Mouse (Mus musculus): ENCODE data around the gene Amfr. TPM values are rescaled to one million over a fixed set of nuclear protein-coding genes. Genes with fewer than 3 reads are reported as not detected.

The Amfr gene
- polyA plus RNA-seq, 1 experiment from 2014 or later = 43.3 TPM

DNA sequence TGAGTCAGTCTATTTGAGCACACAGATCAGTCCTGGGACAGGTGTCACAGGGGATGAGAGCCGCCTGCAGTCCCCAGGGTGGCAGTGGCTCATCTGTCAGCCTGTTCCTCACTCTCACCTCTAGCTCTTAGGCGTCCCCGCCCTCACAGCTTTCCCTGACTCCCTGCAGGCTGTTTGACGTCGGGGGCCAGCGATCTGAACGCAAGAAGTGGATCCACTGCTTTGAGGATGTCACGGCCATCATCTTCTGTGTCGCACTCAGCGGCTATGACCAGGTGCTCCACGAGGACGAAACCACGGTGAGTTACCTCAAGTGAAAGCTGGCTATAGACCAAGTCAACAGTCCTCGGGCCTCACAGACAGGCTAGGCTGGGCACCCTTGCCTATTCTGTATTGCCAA lies 62.5 kb downstream of the Amfr start:
- WGBS = 66% methylated on average over 14 of the region's 14 CpGs
- H3K27me3 ChIP-seq (ENCODE audit: control insufficient read depth, insufficient read depth, low read length) = no peaks in the 10 kb centered on the region
- ATAC-seq (replicated peaks; ENCODE audit: extremely low read depth, insufficient read depth, low FRiP score) = no peak
- no peak overlapping the region for H3K4me2 ChIP-seq (ENCODE audit: low read depth, low read length)
- H3K9ac ChIP-seq (ENCODE audit: low read length) = no peak overlapping the region
- H3K36me3 ChIP-seq (ENCODE audit: control insufficient read depth, insufficient read depth) = 0 out of 2 replicates have a peak, but pooled peaks cover 2% of the 10 kb centered on the region
- H3K4me1 ChIP-seq (ENCODE audit: control insufficient read depth, insufficient read depth, low read length) = peaks cover 3% of the 10 kb centered on the region; the same call in 1 of the 2 replicates
- no peaks in the 10 kb centered on the region for H3K9me3 ChIP-seq (replicated peaks; ENCODE audit: control insufficient read depth, low read length)
- H3K27ac ChIP-seq (ENCODE audit: low read length) = no peak overlapping the region
- H3K4me3 ChIP-seq (ENCODE audit: low read length) = no peak overlapping the region

DNA sequence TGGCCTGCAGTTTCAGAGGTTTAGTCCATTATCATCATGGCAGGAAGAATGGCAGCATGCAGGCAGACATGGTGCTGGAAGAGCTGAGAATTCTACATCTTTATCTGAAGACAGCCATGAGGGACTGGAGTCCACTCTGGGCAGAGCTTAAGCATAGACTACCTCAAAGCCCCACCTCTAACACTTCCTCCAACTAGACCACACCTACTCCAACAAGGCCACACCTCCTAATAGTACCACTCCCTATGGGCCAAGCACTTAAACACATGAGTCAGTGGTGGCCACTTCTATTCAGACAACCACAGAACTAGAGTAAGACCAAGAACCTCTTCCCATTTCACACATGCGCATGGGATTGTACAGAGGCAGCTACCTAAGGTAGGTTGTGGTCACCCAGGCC lies 66.2 kb downstream of the Amfr start:
- Histone ChIP-seq H3K9me3 (replicated peaks; ENCODE audit: control insufficient read depth, low read length) (no peaks in the 10 kb centered on the region), H3K36me3 (ENCODE audit: control insufficient read depth, insufficient read depth) (no peaks in the 10 kb centered on the region), H3K4me3 (ENCODE audit: low read length) (no peak overlapping the region), H3K27me3 (ENCODE audit: control insufficient read depth, insufficient read depth, low read length) (no peaks in the 10 kb centered on the region), H3K27ac (ENCODE audit: low read length) (no peak overlapping the region), H3K9ac (ENCODE audit: low read length) (no peak overlapping the region), H3K4me1 (ENCODE audit: control insufficient read depth, insufficient read depth, low read length) (peaks cover 9% of the 10 kb centered on the region), H3K4me2 (ENCODE audit: low read depth, low read length) (no peak overlapping the region)
- WGBS = 96% methylated on average over 1 of the region's 1 CpGs
- no peak for ATAC-seq (replicated peaks; ENCODE audit: extremely low read depth, insufficient read depth, low FRiP score)

DNA sequence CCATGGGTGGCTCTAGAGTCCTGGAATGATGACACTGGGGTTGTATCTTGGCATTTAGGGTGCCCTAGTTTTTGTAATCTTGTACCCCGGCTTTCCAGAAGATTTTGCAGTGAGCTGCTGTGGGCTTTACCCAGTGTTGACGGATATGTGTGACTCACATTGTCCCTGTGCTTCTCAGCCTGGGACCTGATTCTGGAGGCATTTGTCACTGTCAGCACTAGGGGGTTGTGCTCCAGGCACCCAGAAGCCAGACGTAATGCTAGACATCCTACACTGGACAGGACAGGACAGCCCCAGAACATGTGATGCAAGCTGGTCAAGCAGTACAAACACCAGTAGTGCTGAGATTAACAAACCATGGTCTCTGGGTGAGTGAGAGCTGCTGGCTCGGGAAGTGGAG lies 66.9 kb downstream of the Amfr start:
- ATAC-seq (replicated peaks; ENCODE audit: extremely low read depth, insufficient read depth, low FRiP score) = peak; percentile 37; the same call in 1 of the 2 replicates
- peaks cover 15% of the 10 kb centered on the region for H3K4me1 ChIP-seq (ENCODE audit: control insufficient read depth, insufficient read depth, low read length)
- H3K36me3 ChIP-seq (ENCODE audit: control insufficient read depth, insufficient read depth) = no peaks in the 10 kb centered on the region
- H3K4me2 ChIP-seq (ENCODE audit: low read depth, low read length) = no peak overlapping the region
- 33% methylated on average over 4 of the region's 4 CpGs for WGBS
- H3K4me3 ChIP-seq (ENCODE audit: low read length) = no peak overlapping the region
- no peaks in the 10 kb centered on the region for H3K9me3 ChIP-seq (replicated peaks; ENCODE audit: control insufficient read depth, low read length)
- no peaks in the 10 kb centered on the region for H3K27me3 ChIP-seq (ENCODE audit: control insufficient read depth, insufficient read depth, low read length)
- H3K27ac ChIP-seq (ENCODE audit: low read length) = no peak overlapping the region
- no peak overlapping the region for H3K9ac ChIP-seq (ENCODE audit: low read length)

DNA sequence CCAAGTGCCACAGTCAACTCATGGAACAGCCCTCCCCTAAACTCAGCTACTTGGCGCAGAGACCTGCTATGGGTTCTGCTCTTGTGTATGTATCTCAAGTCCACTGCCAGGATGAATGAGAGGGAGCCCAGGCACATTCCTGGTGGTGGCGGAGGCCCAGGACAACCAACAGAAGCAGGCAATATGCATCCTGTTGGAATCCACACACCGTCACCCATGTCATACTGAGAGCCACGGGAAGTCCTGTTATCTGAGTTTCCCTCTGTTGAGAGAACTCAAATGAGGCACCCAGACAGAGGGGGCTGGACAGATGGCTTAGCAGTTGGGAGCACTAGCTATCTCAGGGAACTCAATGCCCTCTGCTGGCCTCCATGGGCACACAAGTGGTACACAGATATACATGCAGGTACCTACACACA lies 71.0 kb downstream of the Amfr start:
- H3K4me2 ChIP-seq (ENCODE audit: low read depth, low read length) = peak overlapping the region; percentile 13; the same call in 1 of the 2 replicates
- 32% methylated on average over 4 of the region's 4 CpGs for WGBS
- no peak overlapping the region for H3K9ac ChIP-seq (ENCODE audit: low read length)
- H3K36me3 ChIP-seq (ENCODE audit: control insufficient read depth, insufficient read depth) = no peaks in the 10 kb centered on the region
- peaks cover 20% of the 10 kb centered on the region for H3K4me1 ChIP-seq (ENCODE audit: control insufficient read depth, insufficient read depth, low read length)
- H3K4me3 ChIP-seq (ENCODE audit: low read length) = no peak overlapping the region
- no peaks in the 10 kb centered on the region for H3K9me3 ChIP-seq (replicated peaks; ENCODE audit: control insufficient read depth, low read length)
- H3K27ac ChIP-seq (ENCODE audit: low read length) = peak overlapping the region; percentile 49; the same call in 1 of the 2 replicates
- no peaks in the 10 kb centered on the region for H3K27me3 ChIP-seq (ENCODE audit: control insufficient read depth, insufficient read depth, low read length)
- ATAC-seq (replicated peaks; ENCODE audit: extremely low read depth, insufficient read depth, low FRiP score) = 0 out of 2 replicates have a peak, but pooled peaks have one; percentile 23

DNA sequence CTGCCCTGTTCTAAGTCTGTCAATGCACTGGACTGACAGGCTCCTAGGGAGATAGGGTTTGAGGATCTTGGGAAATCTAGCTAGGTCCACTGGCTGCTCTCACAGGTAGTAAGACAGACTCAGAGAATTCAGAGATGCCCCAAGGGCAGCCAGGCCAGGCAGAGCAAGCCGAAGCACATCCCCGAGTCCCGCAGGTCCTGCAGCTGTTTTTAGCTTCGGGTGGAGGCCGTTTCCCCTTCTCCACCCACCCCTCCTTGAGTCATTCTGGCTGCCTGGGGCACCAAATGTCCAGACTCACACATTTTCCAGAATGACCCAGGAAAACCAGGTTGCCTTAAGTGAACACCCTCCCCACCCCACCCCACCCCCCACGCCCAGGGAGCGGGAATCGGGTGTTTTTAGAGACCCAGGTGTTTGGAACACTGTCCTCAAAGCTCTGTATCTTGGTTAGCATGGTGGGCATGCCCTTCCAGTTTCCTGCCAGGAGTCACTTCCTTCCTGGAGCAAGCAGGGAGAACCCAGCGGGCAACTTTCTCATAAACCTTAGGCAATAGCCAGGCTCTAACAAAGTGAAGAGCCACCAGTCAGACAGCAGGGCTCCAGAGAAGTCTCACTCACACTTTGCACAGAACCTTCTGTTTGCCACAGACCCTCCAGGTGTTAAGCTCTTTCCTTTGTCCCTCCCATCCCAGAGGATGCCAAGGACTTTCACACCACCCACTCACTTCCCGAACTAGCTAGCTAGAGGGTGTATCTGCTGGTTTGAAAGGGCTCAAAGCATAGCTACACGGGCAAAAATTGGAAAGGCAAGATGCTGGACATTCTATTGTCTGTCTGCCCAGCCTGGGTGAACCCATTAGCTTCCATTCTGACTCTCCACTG lies 71.9 kb downstream of the Amfr start:
- H3K4me2 ChIP-seq (ENCODE audit: low read depth, low read length) = no peak overlapping the region; the same call in 1 of the 2 replicates
- 43% methylated on average over 11 of the region's 11 CpGs for WGBS
- peaks cover 18% of the 10 kb centered on the region for H3K4me1 ChIP-seq (ENCODE audit: control insufficient read depth, insufficient read depth, low read length)
- no peaks in the 10 kb centered on the region for H3K27me3 ChIP-seq (ENCODE audit: control insufficient read depth, insufficient read depth, low read length)
- no peak overlapping the region for H3K27ac ChIP-seq (ENCODE audit: low read length)
- no peak overlapping the region for H3K4me3 ChIP-seq (ENCODE audit: low read length)
- ATAC-seq (replicated peaks; ENCODE audit: extremely low read depth, insufficient read depth, low FRiP score) = no peak
- no peaks in the 10 kb centered on the region for H3K9me3 ChIP-seq (replicated peaks; ENCODE audit: control insufficient read depth, low read length)
- no peak overlapping the region for H3K9ac ChIP-seq (ENCODE audit: low read length)
- H3K36me3 ChIP-seq (ENCODE audit: control insufficient read depth, insufficient read depth) = no peaks in the 10 kb centered on the region

DNA sequence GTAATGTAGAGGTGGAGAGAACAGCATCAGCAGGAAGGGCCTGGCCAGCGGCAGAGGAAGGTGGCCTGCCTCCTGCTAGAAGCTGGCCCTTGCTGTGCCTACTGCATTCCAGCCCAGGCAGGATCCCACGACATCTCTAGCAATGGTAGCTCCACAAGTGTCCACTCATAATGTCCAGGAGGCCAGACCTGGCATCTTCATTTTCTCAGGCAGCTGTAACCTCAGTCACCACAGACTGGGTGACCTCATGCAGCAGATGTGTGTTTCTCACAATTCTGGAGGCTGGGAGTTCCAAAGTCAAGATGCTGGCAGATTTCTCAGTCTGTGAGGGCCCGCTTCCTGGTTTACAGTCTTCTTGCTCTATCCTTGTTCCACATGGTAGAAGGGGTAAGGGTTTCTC lies 74.4 kb downstream of the Amfr start:
- no peaks in the 10 kb centered on the region for H3K36me3 ChIP-seq (ENCODE audit: control insufficient read depth, insufficient read depth)
- H3K27me3 ChIP-seq (ENCODE audit: control insufficient read depth, insufficient read depth, low read length) = no peaks in the 10 kb centered on the region
- no peaks in the 10 kb centered on the region for H3K9me3 ChIP-seq (replicated peaks; ENCODE audit: control insufficient read depth, low read length)
- no peak overlapping the region for H3K27ac ChIP-seq (ENCODE audit: low read length)
- peaks cover 18% of the 10 kb centered on the region for H3K4me1 ChIP-seq (ENCODE audit: control insufficient read depth, insufficient read depth, low read length)
- H3K4me2 ChIP-seq (ENCODE audit: low read depth, low read length) = no peak overlapping the region
- WGBS = 66% methylated on average over 3 of the region's 3 CpGs
- no peak for ATAC-seq (replicated peaks; ENCODE audit: extremely low read depth, insufficient read depth, low FRiP score)
- no peak overlapping the region for H3K4me3 ChIP-seq (ENCODE audit: low read length)
- no peak overlapping the region for H3K9ac ChIP-seq (ENCODE audit: low read length)

DNA sequence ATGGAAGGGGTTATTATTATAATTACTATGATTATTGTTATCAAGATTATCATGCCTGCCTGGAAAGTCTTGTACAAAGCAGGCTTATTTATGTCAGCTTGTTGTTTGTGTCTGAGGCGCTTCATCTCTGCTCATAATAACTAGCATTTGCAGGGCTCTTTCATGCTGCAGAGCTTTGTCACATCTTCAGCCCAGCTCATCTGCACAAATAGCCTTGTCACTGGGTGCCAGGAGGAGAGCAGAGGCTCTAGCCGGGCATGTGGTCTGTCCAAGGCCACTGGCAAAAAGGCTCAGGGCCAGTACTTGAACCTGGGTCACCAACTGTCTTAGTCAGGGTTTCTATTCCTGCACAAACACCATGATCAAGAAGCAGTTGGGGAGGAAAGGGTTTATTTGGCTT lies 79.4 kb downstream of the Amfr start:
- Histone ChIP-seq H3K9me3 (replicated peaks; ENCODE audit: control insufficient read depth, low read length) (no peaks in the 10 kb centered on the region), H3K4me1 (ENCODE audit: control insufficient read depth, insufficient read depth, low read length) (no peaks in the 10 kb centered on the region), H3K27me3 (ENCODE audit: control insufficient read depth, insufficient read depth, low read length) (no peaks in the 10 kb centered on the region), H3K9ac (ENCODE audit: low read length) (no peak overlapping the region), H3K36me3 (ENCODE audit: control insufficient read depth, insufficient read depth) (no peaks in the 10 kb centered on the region), H3K4me2 (ENCODE audit: low read depth, low read length) (no peak overlapping the region), H3K27ac (ENCODE audit: low read length) (no peak overlapping the region), H3K4me3 (ENCODE audit: low read length) (no peak overlapping the region)
- no peak for ATAC-seq (replicated peaks; ENCODE audit: extremely low read depth, insufficient read depth, low FRiP score)
- 70% methylated on average over 2 of the region's 2 CpGs for WGBS

DNA sequence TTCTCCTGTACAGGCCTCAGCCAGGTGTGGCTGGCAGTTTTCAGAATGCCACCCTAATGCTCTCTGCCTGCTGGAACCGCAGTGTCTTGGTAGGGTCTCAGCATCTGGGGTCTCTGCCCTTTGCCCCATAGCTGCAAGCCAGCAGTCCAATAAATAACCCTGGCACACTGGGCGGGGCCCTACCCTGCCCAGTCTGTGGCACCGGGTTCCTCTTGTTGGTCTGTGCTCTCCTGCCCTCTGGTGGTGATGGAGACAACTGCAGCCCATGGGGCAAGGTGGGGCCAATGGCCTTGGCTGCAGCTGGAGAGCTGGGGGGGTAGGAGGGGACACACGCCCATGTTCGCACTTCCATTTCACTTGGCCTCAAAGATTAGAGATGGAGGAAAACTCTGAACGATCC lies 79.8 kb downstream of the Amfr start:
- Histone ChIP-seq H3K36me3 (ENCODE audit: control insufficient read depth, insufficient read depth) (no peaks in the 10 kb centered on the region), H3K4me1 (ENCODE audit: control insufficient read depth, insufficient read depth, low read length) (no peaks in the 10 kb centered on the region), H3K27me3 (ENCODE audit: control insufficient read depth, insufficient read depth, low read length) (no peaks in the 10 kb centered on the region), H3K27ac (ENCODE audit: low read length) (no peak overlapping the region), H3K9me3 (replicated peaks; ENCODE audit: control insufficient read depth, low read length) (no peaks in the 10 kb centered on the region), H3K9ac (ENCODE audit: low read length) (no peak overlapping the region), H3K4me3 (ENCODE audit: low read length) (no peak overlapping the region), H3K4me2 (ENCODE audit: low read depth, low read length) (no peak overlapping the region)
- ATAC-seq (replicated peaks; ENCODE audit: extremely low read depth, insufficient read depth, low FRiP score) = 0 out of 2 replicates have a peak, but pooled peaks have one; percentile 23
- WGBS = 14% methylated on average over 6 of the region's 6 CpGs

DNA sequence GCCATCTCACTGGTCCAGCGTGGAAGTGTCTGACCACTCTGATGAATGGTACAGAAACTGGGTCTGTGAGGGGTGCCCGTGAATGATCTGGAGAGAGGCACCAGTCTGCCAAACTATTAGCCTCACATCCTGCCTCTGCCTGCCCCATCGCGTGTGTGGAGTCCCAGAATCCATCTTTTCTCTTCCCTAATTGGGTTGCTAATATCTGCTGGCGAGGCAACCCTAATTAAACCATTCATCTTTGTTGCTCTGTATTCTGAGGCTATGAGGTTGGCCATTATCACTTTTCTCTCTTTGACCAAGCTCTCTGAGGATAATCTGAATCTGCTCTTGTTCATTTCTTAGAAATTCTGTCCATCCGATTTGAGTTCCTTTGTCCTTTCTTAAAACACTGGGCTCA lies 81.3 kb downstream of the Amfr start:
- Histone ChIP-seq H3K27me3 (ENCODE audit: control insufficient read depth, insufficient read depth, low read length) (no peaks in the 10 kb centered on the region), H3K27ac (ENCODE audit: low read length) (no peak overlapping the region), H3K36me3 (ENCODE audit: control insufficient read depth, insufficient read depth) (no peaks in the 10 kb centered on the region), H3K4me3 (ENCODE audit: low read length) (no peak overlapping the region), H3K4me2 (ENCODE audit: low read depth, low read length) (no peak overlapping the region), H3K9me3 (replicated peaks; ENCODE audit: control insufficient read depth, low read length) (0 out of 2 replicates have a peak, but pooled peaks cover 4% of the 10 kb centered on the region), H3K9ac (ENCODE audit: low read length) (no peak overlapping the region), H3K4me1 (ENCODE audit: control insufficient read depth, insufficient read depth, low read length) (no peaks in the 10 kb centered on the region)
- no peak for ATAC-seq (replicated peaks; ENCODE audit: extremely low read depth, insufficient read depth, low FRiP score)
- WGBS = 81% methylated on average over 6 of the region's 6 CpGs

Measured in heart, embryonic 16.5 days (tissue).